Mouse (Mus musculus): ENCODE measurements at regions not wholly inside any gene's neighbourhood (a gene's known extent, or its start where the extent isn't known, plus 50 kb on each side); places are given as distances from the start of the nearest gene placed in this dataset.
"Not testable (repeated sequence)": the region's sequence is repeated elsewhere in the genome, so short reads cannot be mapped to it uniquely, and the experiment has no call there.

DNA sequence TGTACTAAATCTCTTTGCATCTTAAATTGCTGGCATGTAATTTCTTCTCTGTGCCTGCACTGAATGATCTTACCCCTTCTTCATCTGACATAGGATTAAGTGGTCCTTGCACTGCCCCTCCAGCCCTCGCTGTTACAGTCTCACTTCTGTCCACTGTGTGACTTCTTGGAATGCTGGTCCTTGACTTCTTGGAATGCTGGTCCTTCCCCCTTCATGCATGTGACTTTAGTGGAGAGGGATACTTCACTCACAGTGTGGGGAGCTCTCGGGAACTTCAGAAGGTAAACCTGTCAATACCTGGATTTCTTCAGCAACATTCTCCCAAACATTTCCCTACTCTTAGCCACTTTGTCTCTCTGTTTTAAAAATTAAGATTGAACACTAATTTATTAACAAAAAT is 91.0 kb upstream of the Cdk6 start:
- H3K36me3 ChIP-seq (ENCODE audit: control insufficient read depth, insufficient read depth, low read length, poor library complexity, severe bottlenecking): no peaks in the 10 kb centered on the region
- H3K9ac ChIP-seq (ENCODE audit: low read depth, poor library complexity, severe bottlenecking): no peak overlapping the region
- peaks cover 2% of the 10 kb centered on the region; the same call in 1 of the 2 replicates for H3K9me3 ChIP-seq (replicated peaks; ENCODE audit: control insufficient read depth, insufficient read depth, low read length, poor library complexity, severe bottlenecking)
- H3K4me3 ChIP-seq (ENCODE audit: low read depth, low read length): no peak overlapping the region
- no peak for TF ChIP-seq EP300 (IDR thresholded peaks at IDR 0.05; ENCODE audit: insufficient read depth, low read depth, low read length)
- no peak for TF ChIP-seq CTCF (IDR thresholded peaks at IDR 0.05; ENCODE audit: low read depth, low read length)
- no peak for TF ChIP-seq POLR2A (IDR thresholded peaks at IDR 0.05; ENCODE audit: insufficient read depth, low read length)
- no peaks in the 10 kb centered on the region for H3K4me1 ChIP-seq (ENCODE audit: control insufficient read depth, insufficient read depth, low read length)
- no peak overlapping the region for H3K27ac ChIP-seq (ENCODE audit: insufficient read depth, low read length)
- no peaks in the 10 kb centered on the region for H3K27me3 ChIP-seq (ENCODE audit: control insufficient read depth, insufficient read depth, low read length, poor library complexity, severe bottlenecking)

DNA sequence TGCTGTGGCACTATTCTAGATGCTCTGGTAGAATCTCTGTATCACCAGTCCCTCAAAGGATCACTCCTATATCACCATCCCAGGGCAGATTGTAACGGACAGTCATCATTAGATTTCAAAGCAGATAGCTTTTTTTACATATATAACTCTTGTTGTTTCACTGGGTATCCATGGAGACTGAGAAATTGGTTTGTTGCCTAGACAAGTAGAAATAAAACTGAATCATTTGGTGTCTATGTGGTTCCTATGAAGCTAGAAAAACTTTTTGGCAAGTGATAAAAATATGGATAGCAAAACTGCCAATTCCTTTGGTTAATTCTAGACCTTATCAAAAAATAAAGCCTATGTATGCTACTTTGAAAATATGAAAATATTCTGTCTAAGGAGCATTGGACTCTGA is 81.0 kb upstream of the Cdk6 start:
- H3K9me3 ChIP-seq (replicated peaks; ENCODE audit: control insufficient read depth, insufficient read depth, low read length, poor library complexity, severe bottlenecking): peaks cover 3% of the 10 kb centered on the region; the same call in 1 of the 2 replicates
- no peaks in the 10 kb centered on the region for H3K4me1 ChIP-seq (ENCODE audit: control insufficient read depth, insufficient read depth, low read length)
- TF ChIP-seq CTCF (IDR thresholded peaks at IDR 0.05; ENCODE audit: low read depth, low read length) (no peak), EP300 (IDR thresholded peaks at IDR 0.05; ENCODE audit: insufficient read depth, low read depth, low read length) (no peak), POLR2A (IDR thresholded peaks at IDR 0.05; ENCODE audit: insufficient read depth, low read length) (no peak)

DNA sequence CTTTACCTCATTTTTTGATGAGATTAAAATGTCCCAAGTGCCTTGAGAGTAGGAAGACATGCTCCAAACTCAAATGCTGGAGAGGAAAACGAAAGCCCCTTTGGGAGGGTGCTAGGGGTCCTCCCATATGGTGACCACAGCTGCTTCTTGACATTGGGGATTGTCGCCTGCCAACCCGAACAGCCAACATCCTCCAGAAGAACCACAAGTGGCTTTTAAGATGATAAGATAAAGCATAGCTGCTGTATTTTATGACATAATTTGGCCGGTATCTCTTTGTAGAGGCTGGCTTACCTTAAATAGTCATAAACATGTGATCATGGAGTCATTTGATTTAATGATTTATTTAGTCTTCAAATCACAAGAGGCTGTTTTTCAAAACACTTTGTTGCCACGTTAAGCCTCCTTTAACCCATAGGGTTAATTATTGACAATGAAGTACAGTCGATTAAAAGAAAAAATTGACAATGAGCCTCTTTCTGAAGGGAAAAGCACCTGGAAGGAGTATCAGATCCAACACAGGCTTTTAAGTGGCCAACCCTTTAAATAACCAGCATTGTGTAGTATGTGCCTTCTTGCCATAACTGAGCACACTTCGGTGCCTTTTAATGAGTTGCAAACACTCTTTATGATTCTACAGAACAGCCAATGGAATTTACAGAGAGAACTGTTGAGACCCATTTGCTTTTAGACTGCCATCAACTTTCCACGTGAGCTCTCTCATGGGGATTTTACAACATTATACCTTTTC is 76.1 kb upstream of the Cdk6 start:
- not testable (repeated sequence) for H3K4me3 ChIP-seq (ENCODE audit: low read depth, low read length); H3K9me3 ChIP-seq (replicated peaks; ENCODE audit: control insufficient read depth, insufficient read depth, low read length, poor library complexity, severe bottlenecking); H3K36me3 ChIP-seq (ENCODE audit: control insufficient read depth, insufficient read depth, low read length, poor library complexity, severe bottlenecking)

More for the DNA sequence above, 81.0 kb upstream of the Cdk6 start:
- Histone ChIP-seq H3K27ac (ENCODE audit: insufficient read depth, low read length) (no peak overlapping the region), H3K27me3 (ENCODE audit: control insufficient read depth, insufficient read depth, low read length, poor library complexity, severe bottlenecking) (no peaks in the 10 kb centered on the region), H3K4me3 (ENCODE audit: low read depth, low read length) (no peak overlapping the region), H3K9ac (ENCODE audit: low read depth, poor library complexity, severe bottlenecking) (no peak overlapping the region), H3K36me3 (ENCODE audit: control insufficient read depth, insufficient read depth, low read length, poor library complexity, severe bottlenecking) (no peaks in the 10 kb centered on the region)

DNA sequence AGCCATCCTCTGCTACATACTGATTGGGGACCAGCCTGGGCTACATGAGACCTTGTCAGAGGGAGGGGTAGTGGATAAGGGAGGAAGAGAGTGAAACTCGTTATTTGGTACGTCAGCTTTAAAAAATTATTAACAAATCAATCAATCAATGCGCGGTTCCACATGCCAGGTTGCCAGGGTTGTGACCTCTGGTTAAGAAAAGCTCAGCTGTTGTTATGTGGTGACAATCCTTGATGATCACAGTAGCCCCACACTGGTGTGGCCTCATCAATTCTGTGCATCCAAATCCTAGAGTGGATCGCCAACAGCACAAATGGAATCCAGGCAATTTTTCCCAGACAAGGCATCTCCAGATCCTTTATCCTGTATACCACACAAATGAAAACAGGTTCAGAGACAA is 74.3 kb upstream of the Cdk6 start:
- Histone ChIP-seq H3K27me3 (ENCODE audit: control insufficient read depth, insufficient read depth, low read length, poor library complexity, severe bottlenecking) (no peaks in the 10 kb centered on the region), H3K27ac (ENCODE audit: insufficient read depth, low read length) (no peak overlapping the region), H3K4me1 (ENCODE audit: control insufficient read depth, insufficient read depth, low read length) (no peaks in the 10 kb centered on the region), H3K9me3 (replicated peaks; ENCODE audit: control insufficient read depth, insufficient read depth, low read length, poor library complexity, severe bottlenecking) (no peaks in the 10 kb centered on the region), H3K4me3 (ENCODE audit: low read depth, low read length) (no peak overlapping the region), H3K36me3 (ENCODE audit: control insufficient read depth, insufficient read depth, low read length, poor library complexity, severe bottlenecking) (no peaks in the 10 kb centered on the region), H3K9ac (ENCODE audit: low read depth, poor library complexity, severe bottlenecking) (no peak overlapping the region)
- TF ChIP-seq EP300 (IDR thresholded peaks at IDR 0.05; ENCODE audit: insufficient read depth, low read depth, low read length) (no peak), CTCF (IDR thresholded peaks at IDR 0.05; ENCODE audit: low read depth, low read length) (no peak), POLR2A (IDR thresholded peaks at IDR 0.05; ENCODE audit: insufficient read depth, low read length) (no peak)

More for the DNA sequence above, 76.1 kb upstream of the Cdk6 start:
- not testable (repeated sequence) for H3K9ac ChIP-seq (ENCODE audit: low read depth, poor library complexity, severe bottlenecking); H3K27me3 ChIP-seq (ENCODE audit: control insufficient read depth, insufficient read depth, low read length, poor library complexity, severe bottlenecking); H3K4me1 ChIP-seq (ENCODE audit: control insufficient read depth, insufficient read depth, low read length); H3K27ac ChIP-seq (ENCODE audit: insufficient read depth, low read length)

DNA sequence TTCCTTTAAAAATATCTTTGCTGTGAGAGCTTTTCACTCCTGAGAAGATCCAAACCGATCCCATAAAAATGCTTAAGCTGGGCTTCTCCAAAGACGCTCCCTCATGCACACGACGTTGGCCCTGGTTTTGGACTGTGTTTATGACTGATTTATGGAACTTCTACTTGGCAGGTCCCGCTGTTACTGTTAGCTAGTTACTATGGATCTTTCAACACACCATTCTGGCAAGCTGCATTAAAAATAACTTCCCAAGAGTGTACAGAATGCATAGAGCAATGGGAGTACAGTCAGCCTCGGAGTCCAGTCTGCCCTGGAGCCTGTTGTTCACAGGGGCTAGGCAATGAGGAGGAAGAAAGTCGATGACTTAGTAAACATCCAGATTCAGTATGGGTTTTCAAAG is 71.5 kb upstream of the Cdk6 start:
- TF ChIP-seq POLR2A (IDR thresholded peaks at IDR 0.05; ENCODE audit: insufficient read depth, low read length): no peak
- TF ChIP-seq CTCF (IDR thresholded peaks at IDR 0.05; ENCODE audit: low read depth, low read length): no peak
- TF ChIP-seq EP300 (IDR thresholded peaks at IDR 0.05; ENCODE audit: insufficient read depth, low read depth, low read length): no peak
- H3K9ac ChIP-seq (ENCODE audit: low read depth, poor library complexity, severe bottlenecking): no peak overlapping the region
- H3K27me3 ChIP-seq (ENCODE audit: control insufficient read depth, insufficient read depth, low read length, poor library complexity, severe bottlenecking): no peaks in the 10 kb centered on the region
- H3K4me1 ChIP-seq (ENCODE audit: control insufficient read depth, insufficient read depth, low read length): no peaks in the 10 kb centered on the region
- H3K27ac ChIP-seq (ENCODE audit: insufficient read depth, low read length): no peak overlapping the region
- no peaks in the 10 kb centered on the region for H3K9me3 ChIP-seq (replicated peaks; ENCODE audit: control insufficient read depth, insufficient read depth, low read length, poor library complexity, severe bottlenecking)
- H3K4me3 ChIP-seq (ENCODE audit: low read depth, low read length): no peak overlapping the region
- no peaks in the 10 kb centered on the region for H3K36me3 ChIP-seq (ENCODE audit: control insufficient read depth, insufficient read depth, low read length, poor library complexity, severe bottlenecking)

DNA sequence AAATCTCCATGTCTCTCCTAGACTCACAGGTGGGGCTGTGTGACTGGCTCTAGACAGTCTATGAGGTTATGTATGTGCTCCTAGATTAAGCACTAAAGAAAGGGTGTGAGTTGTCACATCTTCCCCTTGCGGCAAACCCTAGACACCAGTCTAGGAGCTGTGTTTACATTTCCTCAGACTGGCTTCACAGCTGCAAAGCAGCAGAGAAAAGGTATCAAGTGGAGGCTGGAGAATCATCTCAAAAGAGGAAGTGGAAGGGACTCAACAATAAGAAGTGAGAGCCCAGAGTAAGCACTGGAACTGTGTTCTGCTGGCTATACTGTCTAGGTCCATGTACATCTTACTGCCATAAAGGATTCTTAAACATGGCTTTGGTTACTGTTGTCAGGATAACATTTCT is 68.1 kb upstream of the Cdk6 start:
- H3K36me3 ChIP-seq (ENCODE audit: control insufficient read depth, insufficient read depth, low read length, poor library complexity, severe bottlenecking); H3K9ac ChIP-seq (ENCODE audit: low read depth, poor library complexity, severe bottlenecking); H3K4me1 ChIP-seq (ENCODE audit: control insufficient read depth, insufficient read depth, low read length); H3K27ac ChIP-seq (ENCODE audit: insufficient read depth, low read length); H3K9me3 ChIP-seq (replicated peaks; ENCODE audit: control insufficient read depth, insufficient read depth, low read length, poor library complexity, severe bottlenecking); H3K27me3 ChIP-seq (ENCODE audit: control insufficient read depth, insufficient read depth, low read length, poor library complexity, severe bottlenecking); H3K4me3 ChIP-seq (ENCODE audit: low read depth, low read length): not testable (repeated sequence)

DNA sequence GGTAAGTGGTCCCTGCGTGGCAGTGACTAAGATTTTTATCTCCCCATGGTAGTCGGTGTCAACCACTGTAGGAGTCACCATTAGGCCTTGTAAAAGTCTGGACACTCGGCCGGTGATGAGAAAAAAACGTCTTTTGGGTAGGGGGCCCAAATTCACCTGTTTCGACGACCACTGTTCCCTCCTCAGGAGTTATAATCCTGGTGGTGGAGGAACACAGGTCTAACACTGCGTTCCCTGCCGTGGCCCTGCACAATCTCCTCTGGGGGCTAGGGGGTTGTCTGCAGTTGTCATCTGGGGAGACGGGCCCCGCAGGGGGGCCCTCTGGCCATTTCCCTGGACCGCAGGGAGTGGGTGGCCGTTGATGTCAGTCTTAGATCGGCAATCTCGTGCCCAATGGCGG is 64.0 kb upstream of the Cdk6 start:
- not testable (repeated sequence) for H3K4me1 ChIP-seq (ENCODE audit: control insufficient read depth, insufficient read depth, low read length); H3K9me3 ChIP-seq (replicated peaks; ENCODE audit: control insufficient read depth, insufficient read depth, low read length, poor library complexity, severe bottlenecking); H3K36me3 ChIP-seq (ENCODE audit: control insufficient read depth, insufficient read depth, low read length, poor library complexity, severe bottlenecking); H3K4me3 ChIP-seq (ENCODE audit: low read depth, low read length); H3K27ac ChIP-seq (ENCODE audit: insufficient read depth, low read length); H3K9ac ChIP-seq (ENCODE audit: low read depth, poor library complexity, severe bottlenecking); H3K27me3 ChIP-seq (ENCODE audit: control insufficient read depth, insufficient read depth, low read length, poor library complexity, severe bottlenecking)

DNA sequence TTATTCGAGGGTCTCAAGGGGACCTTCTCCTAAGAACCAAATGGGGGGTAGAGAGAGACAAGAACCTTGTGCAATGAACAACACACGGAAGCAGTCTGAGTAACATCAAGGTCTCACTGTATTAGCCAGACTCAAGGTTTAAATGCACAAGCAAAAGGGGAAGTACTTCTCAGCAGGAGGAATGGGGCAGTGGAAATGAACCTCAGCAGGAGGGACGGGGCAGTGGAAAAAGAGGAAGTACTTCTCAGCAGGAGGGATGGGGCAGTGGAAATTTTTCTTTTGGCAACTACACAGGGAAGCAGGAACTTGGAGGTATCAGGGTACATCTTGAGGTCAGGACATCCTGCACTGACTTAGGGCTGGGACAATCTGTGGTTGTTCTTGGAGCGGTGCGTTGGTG is 62.3 kb upstream of the Cdk6 start:
- H3K27me3 ChIP-seq (ENCODE audit: control insufficient read depth, insufficient read depth, low read length, poor library complexity, severe bottlenecking); H3K27ac ChIP-seq (ENCODE audit: insufficient read depth, low read length); H3K4me1 ChIP-seq (ENCODE audit: control insufficient read depth, insufficient read depth, low read length); H3K9me3 ChIP-seq (replicated peaks; ENCODE audit: control insufficient read depth, insufficient read depth, low read length, poor library complexity, severe bottlenecking); H3K9ac ChIP-seq (ENCODE audit: low read depth, poor library complexity, severe bottlenecking); H3K36me3 ChIP-seq (ENCODE audit: control insufficient read depth, insufficient read depth, low read length, poor library complexity, severe bottlenecking); H3K4me3 ChIP-seq (ENCODE audit: low read depth, low read length): not testable (repeated sequence)

DNA sequence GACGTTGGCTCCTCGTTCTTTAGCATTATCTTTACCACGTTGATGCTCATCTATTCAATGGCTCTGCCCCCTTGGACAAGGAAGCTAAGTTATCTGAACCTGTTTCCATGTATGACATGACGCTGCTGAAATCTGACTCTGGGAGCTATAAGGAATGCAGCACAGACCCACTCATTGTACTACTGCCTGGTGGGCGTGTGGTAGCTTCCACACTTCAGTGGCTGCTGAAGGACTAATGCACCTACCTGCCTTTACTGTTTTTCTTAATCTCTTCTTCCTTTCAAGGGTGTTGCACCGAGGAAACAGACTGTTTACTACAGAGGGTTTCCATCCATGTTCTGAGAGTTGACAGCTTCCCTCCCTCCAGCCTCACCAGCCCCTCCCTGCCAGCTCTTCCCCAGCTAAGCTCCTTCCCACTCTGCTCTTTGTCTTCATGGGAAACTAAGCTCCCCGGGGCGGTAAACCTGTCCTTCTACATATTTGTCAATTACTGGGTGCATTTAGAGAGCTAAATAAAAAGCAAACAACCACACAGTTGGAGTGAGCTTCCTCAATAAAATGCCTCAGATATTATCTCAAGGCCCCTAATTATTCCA is 59.3 kb upstream of the Cdk6 start:
- H3K27me3 ChIP-seq (ENCODE audit: control insufficient read depth, insufficient read depth, low read length, poor library complexity, severe bottlenecking); H3K4me3 ChIP-seq (ENCODE audit: low read depth, low read length); H3K27ac ChIP-seq (ENCODE audit: insufficient read depth, low read length); H3K9me3 ChIP-seq (replicated peaks; ENCODE audit: control insufficient read depth, insufficient read depth, low read length, poor library complexity, severe bottlenecking); H3K36me3 ChIP-seq (ENCODE audit: control insufficient read depth, insufficient read depth, low read length, poor library complexity, severe bottlenecking); H3K9ac ChIP-seq (ENCODE audit: low read depth, poor library complexity, severe bottlenecking); H3K4me1 ChIP-seq (ENCODE audit: control insufficient read depth, insufficient read depth, low read length): not testable (repeated sequence)
